Mouse (Mus musculus) CD4-positive, CD25-positive, alpha-beta regulatory T cell, adult 4 months (primary cell): ENCODE measurements around the gene Mcee. TPM values are rescaled to one million over a fixed set of nuclear protein-coding genes. Genes with fewer than 3 reads are reported as not detected.

ENCODE experiments used
- ATAC-seq: one replicate; pipeline ENCODE4 v1.8.0; 2017
- polyA plus RNA-seq, 2 experiments: library from polyadenylated mRNA; unstranded; fragments of 100-300 nt; shearing (Covaris generic); gene quantifications; one replicate each; pipeline ENCODE4 v1.2.1; 2017

The Mcee gene
- polyA plus RNA-seq = 10 to 100 TPM; 15.6 to 23.5 TPM

- ATAC-seq = peak; percentile 87
These were observed at the start of gene Mcee, which contains the start of gene Mphosph10 for GRCm38 (mm10) chr7:64392122-64392818. Gene Mcee (plus strand): TSS chr7:64392607. Gene Mphosph10 (minus strand): TSS chr7:64392268.

- ATAC-seq = no peak
These were observed 44.6 kb upstream of the Mcee start for GRCm38 (mm10) chr7:64347813-64348212.

- ATAC-seq = no peak
These were observed 43.1 kb upstream of the Mcee start for GRCm38 (mm10) chr7:64349147-64349861.

GRCm38 (mm10) chr7:64351087-64351486 lies 41.3 kb upstream of the Mcee start:
- no peak for ATAC-seq

- no peak for ATAC-seq
These were observed 38.2 kb upstream of the Mcee start for GRCm38 (mm10) chr7:64354206-64354605.

GRCm38 (mm10) chr7:64356661-64357060 lies 35.7 kb upstream of the Mcee start:
- no peak for ATAC-seq

GRCm38 (mm10) chr7:64357405-64357804 lies 35.0 kb upstream of the Mcee start:
- no peak for ATAC-seq

GRCm38 (mm10) chr7:64358666-64359065 lies 33.7 kb upstream of the Mcee start:
- ATAC-seq = no peak

- ATAC-seq = no peak
These were observed 32.3 kb upstream of the Mcee start for GRCm38 (mm10) chr7:64359943-64360585.

- ATAC-seq = no peak
These were observed 31.8 kb upstream of the Mcee start for GRCm38 (mm10) chr7:64360586-64360945.

GRCm38 (mm10) chr7:64365863-64366262 lies 26.5 kb upstream of the Mcee start:
- no peak for ATAC-seq

GRCm38 (mm10) chr7:64369841-64370240 lies 22.6 kb upstream of the Mcee start:
- no peak for ATAC-seq

GRCm38 (mm10) chr7:64371940-64372878 lies 20.2 kb upstream of the Mcee start:
- ATAC-seq = no peak

- ATAC-seq = peak; percentile 36
These were observed 19.1 kb upstream of the Mcee start for GRCm38 (mm10) chr7:64373147-64373829.

- ATAC-seq = peak; percentile 97
These were observed 18.4 kb upstream of the Mcee start, which contains the start of gene Fan1 for GRCm38 (mm10) chr7:64373830-64374562. Gene Fan1 (minus strand): TSS chr7:64374095.

- no peak for ATAC-seq
These were observed 928 bp upstream of the Mcee start for GRCm38 (mm10) chr7:64391479-64391878.

GRCm38 (mm10) chr7:64392819-64393151 lies 378 bp downstream of the Mcee start:
- peak; percentile 21 for ATAC-seq

- ATAC-seq = no peak
These were observed 8.3 kb downstream of the Mcee start for GRCm38 (mm10) chr7:64400725-64401124.

- no peak for ATAC-seq
These were observed 10.0 kb downstream of the Mcee start for GRCm38 (mm10) chr7:64402452-64402851.

GRCm38 (mm10) chr7:64403989-64404388 lies 11.6 kb downstream of the Mcee start:
- no peak for ATAC-seq

GRCm38 (mm10) chr7:64424861-64425260 lies 32.5 kb downstream of the Mcee start:
- ATAC-seq = no peak
